Mouse (Mus musculus): Measurements from ENCODE around the gene Gm37240. TPM values are rescaled to one million over a fixed set of nuclear protein-coding genes. Genes with fewer than 3 reads are reported as not detected.

Gene Gm37240
- total RNA-seq, 2 experiments from 2014 or later, result 1.3 to 1.9 TPM

DNA sequence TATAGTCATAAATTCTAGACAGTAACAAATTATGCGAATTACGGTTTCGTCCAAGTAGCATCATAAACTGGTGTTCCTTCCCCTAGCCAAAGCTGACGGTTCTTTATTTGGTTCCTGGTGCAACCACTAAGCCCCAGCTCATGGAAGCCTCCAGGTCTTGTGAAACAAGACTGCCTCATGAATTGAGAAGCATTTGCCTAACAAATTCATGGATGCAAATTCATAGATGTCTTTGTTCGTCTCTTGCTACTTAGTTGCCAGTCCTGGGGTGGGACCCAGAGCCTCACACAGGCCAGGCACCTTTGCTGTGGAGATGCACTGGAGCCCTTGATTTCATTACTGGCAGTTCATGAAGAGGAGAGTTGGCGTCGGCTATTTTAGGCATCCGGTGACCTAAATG is 445.1 kb downstream of the Gm37240 start:
- no peak for DNase-seq (ENCODE audit: low spot score in 2 of 2)

DNA sequence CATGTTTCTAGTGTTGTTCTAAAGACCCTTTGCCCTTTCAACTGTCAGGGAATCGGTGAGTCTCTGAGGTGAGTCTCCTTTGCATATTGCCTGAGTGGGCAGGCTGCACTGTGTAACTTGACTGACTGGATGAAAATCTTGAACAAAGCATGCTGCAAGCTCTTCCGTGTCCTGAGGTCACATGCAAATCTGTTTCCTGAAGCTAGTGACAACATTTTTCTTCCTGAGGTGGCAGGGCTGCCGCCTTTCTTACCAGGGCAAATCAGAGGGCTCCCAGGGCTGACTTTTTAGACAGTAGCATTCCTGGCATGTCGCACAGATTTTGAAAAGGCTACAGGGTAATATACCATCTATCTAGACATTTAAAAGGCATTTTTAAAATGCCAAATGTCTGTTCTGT is 451.9 kb downstream of the Gm37240 start:
- no peak for DNase-seq (ENCODE audit: low spot score in 2 of 2)

DNA sequence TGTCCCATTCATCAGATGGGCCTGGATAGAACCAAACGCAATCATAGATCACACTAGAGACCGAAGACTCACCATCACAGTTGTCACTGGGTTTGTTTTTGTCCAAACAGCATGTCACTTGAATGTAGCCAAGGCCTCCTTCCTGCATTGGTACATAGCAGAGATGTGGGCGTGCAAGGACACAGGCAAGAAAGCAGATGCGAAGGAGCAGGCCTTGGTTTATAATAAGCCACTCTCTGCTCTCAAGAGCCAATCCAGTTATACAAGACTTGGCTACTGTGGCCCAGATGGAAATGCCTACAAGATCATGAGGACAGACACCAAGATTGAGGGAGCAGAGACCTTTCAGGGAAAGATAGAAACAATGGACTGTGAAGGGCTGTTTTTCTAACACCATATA is 456.1 kb downstream of the Gm37240 start:
- DNase-seq (ENCODE audit: low spot score in 2 of 2), result no peak

DNA sequence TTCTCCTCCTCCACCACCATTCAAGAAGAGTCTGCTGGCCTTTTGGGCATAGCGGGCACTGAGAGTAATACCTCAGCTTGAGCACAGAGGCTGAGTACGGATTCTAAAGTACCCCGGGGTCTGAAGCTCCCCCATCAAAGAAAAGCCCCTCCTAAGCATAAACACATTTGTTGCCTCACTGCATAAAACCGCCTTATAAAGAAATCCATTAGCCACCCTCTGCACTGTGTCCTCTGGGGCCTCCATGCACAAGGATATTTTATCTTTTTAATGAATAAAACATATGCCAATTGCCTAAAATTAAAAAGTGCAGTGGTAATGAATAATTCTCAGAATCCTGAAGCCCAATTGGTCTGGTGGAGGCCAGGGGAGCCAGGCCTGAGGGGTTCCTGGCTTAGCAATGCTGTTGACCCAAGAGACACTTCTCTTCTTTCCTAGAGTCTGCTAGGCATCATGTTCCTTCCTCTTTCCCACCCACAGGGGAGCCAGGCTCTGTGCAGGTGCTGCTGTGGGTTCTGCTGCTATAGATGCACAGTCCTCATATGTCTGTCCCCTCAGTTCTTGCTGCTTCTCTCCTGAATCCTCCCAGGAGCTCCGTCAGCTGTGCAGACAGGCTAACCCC is 463.8 kb downstream of the Gm37240 start:
- no peak for DNase-seq (ENCODE audit: low spot score in 2 of 2)

DNA sequence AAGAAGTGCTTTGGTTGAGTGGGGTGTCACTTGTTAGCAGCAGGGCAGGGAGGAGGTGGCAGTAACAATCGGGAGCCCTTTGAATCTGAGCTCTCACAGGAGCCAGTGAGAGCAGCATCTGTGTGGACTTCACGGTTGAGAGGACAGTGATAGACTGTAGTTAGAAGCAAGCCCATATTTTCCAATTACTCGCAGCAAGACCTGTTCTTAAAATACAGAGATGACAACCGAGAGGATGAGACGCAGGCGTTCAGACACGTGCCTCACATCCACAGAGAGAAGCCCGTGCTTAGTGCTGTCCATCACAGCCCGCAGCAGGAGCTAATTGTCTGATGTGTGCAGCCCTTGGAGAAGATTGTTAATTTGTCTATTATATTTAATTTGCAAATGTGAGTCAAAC is 465.9 kb downstream of the Gm37240 start:
- no peak for DNase-seq (ENCODE audit: low spot score in 2 of 2)

DNA sequence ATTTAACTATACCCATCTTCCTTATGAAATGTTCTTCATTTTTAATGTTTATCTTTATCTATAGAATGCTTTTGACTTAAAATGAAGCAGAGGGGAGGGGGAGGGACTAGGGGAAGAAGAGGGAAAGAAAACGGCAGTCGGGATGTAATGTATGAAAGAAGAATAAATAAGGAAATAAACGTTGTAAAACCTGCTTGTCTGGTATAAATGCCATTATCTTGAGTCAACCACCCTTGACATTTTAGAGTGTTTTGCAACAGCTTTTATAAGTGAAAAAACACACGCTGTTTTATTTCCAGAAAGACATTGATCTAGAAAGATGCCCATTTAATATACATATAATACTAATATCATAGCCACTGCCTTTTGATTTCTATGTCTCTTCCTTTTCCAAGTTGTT is 469.7 kb downstream of the Gm37240 start:
- DNase-seq (ENCODE audit: low spot score in 2 of 2), result no peak

DNA sequence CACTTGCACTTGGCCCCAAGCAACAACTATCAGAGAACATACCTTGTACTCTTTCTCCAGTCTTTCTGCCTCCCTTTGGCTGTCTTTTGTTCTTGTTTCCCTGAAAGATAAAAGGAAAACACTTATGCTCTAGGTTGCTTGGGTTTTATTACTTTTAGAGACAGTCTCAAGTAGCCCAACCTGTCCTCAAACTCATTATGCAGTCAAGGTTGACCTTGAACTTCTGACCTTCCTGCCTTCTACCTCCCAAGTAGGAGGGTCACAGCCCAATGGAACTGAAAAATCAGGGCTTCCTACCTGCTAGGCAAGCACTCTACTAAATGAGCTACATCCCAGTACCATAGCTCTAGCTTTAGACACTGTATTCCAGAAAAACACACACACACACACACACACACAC is 488.5 kb downstream of the Gm37240 start:
- no peak for DNase-seq (ENCODE audit: low spot score in 2 of 2)

DNA sequence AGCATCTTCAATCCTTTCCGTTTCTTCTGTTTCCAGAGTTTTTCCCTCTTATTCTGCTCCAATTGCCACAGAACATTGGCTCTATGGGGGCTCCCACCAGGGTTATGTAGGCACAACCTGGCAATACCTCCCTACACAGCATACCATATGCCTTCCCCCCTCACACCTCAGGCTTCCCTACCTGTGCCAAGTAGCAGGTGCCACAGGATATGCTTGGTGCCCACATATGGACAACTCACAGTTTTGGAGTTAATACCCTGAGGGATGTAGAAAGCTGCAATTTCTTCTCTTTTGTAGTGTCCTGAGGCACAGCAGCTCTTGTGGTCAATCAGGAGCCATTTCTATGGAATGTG is 488.9 kb downstream of the Gm37240 start:
- no peak for DNase-seq (ENCODE audit: low spot score in 2 of 2)

DNA sequence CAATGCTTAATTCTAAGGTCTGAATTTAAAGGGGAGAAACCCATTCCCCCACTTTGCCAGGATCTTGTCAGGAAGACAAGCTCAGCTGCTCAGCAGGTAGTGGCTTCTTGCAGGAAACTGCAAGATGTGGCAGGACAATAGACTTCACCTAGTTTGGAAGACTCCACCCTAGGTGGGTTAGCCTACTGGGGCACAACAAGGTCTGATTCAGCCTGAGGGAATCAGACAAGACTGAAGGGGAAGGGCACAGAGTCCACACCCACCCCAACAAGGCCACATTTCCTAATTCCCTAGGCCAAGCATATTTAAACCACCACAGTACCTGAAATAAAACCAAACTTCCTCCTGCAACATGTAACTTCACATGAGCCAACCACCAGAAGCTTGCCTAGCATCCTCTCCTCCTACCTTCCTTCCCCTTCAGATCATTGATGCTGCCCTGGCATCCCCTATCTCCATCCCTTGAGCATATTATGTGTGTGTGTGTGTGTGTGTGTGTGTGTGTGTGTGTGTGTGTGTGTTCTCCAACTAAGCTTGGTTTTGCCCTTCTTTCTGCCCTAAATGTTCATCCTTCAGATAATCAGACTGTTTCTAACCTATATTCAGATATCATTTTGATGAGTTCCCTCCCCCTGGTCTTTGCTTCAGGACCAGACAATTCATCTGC is 489.4 kb downstream of the Gm37240 start:
- DNase-seq (ENCODE audit: low spot score in 2 of 2), result no peak

DNA sequence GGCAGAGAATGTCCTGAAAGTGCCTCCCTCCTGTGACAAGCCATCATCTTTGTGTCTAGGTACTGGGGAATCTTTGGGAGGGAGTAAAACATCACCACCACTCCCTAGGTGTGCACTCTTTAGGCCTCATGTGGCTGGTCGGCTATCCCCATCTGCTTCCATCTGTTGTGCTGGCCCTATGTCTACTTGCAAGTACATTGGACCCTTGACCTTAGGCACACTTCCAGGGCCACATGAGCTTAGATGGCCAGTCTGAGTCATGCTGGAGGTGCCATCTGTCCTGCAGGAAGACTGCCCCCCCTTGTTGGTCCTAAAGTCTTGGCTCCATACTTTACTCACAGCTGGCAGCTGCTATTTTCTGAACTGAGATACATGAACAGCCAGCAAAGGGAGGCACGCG is 493.9 kb downstream of the Gm37240 start:
- DNase-seq (ENCODE audit: low spot score in 2 of 2), result no peak

DNA sequence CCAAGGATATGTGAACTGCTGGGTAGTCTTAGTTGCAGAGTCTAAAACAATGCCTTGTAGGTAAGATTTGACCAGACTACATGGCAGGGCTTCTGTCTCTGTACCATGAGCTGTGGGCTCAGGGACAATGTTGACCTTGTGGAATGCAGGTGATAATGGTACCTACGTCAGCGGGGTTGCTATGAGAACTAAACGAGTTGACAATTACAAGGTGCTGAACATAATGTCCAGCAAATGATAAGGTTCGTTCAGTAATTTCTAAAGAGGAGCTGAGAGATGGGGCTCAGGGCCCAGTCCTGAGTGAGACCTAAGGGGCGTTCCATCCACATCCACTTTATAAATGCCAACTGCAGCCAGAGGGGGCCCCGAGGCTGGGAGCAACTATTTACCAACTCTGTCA is 495.6 kb downstream of the Gm37240 start:
- DNase-seq (ENCODE audit: low spot score in 2 of 2), result no peak

DNA sequence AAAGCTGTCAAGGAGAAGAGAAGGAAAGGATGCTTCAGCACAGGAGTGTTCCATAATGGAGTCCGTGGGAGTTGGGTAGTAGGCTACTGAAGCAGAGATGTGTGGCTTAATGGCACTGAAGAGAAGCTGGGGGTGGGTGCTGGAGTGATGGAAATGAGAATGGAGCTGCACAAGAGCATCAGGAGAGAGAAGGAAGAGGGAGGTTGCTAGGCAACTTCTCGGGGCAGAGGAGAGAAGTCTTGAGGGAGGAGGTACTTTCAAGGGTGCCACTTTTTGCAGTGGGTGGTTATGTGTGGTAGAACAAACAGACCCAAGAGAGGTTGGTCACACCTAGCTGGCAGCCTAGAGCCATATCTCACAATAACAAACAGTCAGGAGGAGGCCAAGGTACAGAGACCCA is 496.2 kb downstream of the Gm37240 start:
- DNase-seq (ENCODE audit: low spot score in 2 of 2), result peak; percentile 52 to 66

DNA sequence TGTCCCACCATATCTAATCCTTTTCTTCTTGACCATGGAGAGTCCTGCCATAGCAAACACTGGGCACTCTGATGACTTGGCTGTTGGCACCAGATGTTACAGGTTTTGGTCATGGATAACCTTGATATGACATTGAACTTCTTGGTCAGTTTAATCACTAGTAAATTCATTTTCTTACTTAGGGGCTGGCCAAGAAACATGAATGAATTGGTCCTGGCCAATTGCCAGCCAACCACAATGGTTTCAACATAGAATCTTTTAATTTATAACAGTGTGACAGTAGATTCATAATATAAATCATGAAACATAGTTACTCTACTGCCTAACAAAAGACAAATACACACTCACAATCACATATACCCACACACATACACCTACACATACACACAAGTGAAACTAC is 501.9 kb downstream of the Gm37240 start:
- no peak for DNase-seq (ENCODE audit: low spot score in 2 of 2)

DNA sequence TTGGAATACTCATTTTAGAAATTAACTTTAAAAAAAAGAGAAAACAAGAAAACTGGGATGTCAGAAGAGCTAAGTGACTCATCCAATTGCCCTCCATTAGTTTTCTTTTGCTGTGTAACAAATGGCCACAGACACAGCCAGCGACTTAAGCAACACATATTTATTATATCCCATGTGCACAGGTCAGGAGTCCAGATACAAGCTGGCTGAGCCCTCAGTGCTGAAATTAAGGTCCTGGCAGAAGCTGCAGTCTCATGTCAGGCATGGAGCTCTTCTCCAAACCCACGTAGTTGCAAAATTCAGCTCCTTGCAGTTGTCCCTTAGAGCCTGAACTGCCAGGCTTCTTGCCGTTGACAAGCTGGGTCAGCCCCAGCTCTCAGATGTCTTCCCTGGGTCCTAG is 504.0 kb downstream of the Gm37240 start:
- no peak for DNase-seq (ENCODE audit: low spot score in 2 of 2)

DNA sequence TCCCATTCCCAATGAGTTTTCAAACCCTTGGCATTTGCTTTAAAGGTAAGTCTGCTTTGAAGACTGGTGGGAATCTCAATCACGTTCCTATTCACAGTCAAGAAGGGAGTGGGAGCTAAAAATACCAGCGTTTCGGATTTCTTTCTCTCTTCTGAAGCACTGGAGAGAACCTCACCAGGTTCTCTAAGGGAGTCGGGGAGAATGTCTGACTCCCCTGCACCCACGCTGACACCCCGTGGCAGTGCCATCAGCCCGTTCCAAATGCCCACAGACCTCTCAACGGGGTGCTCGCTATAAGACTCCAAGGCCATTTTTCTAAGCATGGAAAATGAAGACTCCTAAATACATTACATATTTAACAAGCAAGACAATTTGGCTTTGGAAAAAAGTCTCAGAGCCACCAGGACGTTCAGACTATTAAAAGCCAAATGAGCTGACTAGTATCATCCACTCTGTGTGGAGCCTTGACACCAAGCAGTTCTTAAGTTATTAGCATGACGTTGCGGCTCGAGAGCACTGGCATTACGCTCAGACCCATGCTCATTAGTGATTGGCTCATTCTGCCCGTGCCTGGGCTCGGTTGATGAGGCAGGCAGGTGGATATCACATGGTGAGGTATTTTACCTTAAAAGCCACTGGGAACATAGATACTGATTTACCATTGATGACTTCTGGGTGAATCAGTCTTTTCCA is 508.5 kb downstream of the Gm37240 start:
- no peak for DNase-seq (ENCODE audit: low spot score in 2 of 2)

DNA sequence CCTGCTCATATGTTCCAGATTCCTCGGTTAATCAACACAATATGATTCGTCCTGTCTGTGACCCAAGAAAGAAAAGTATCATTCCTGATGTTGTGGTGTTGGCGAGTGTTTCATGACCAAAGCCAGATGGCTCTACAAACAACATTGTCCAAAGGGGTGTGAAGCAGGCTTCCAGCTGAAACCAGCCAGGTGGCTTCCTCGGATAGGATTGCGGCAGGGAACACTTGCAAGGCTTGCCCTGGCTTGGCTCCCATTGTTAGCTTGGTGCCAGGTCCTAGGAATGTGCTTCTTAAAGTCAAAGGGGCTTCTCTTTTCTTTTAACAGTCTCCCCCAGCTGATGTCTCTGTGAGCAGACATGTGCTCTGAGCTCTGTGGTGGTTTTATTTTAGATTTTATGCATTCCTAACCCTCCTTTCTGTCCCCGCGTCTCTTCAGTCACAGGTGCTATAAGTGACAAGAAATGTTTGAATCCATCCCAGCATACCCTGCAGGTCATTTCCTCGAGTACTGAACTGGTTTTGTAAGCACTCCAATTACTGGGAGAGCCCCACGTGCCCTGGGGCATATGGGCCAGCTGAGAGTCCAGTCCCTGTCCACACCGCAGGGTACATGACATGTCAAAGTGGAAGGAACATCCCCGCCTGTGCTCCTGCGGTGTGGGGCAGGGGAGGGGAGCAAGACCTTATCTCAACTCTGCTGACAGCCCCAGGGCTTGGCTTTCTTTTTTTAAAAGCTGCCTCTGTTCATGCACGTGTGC is 509.2 kb downstream of the Gm37240 start:
- DNase-seq (ENCODE audit: low spot score in 2 of 2), result no peak

DNA sequence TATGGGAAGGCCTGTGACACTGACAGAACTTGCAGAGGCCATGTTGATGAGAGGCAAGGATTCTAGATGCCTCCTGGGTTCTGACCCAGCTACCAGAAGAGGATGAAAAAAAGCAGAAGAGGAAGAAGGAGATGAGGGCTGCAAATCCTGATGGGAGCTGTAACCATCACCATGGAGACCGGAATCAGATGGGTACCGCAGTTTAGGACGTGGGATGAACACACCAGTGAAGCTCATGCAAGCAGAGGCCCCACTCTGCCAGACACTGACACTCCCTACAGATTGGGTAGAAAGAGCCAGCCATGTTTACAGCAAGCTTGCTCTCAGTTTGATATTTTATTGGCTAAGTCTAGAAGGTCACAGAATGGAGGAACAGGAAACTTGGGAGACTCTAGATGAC is 509.8 kb downstream of the Gm37240 start:
- DNase-seq (ENCODE audit: low spot score in 2 of 2), result peak; percentile 45 to 72

DNA sequence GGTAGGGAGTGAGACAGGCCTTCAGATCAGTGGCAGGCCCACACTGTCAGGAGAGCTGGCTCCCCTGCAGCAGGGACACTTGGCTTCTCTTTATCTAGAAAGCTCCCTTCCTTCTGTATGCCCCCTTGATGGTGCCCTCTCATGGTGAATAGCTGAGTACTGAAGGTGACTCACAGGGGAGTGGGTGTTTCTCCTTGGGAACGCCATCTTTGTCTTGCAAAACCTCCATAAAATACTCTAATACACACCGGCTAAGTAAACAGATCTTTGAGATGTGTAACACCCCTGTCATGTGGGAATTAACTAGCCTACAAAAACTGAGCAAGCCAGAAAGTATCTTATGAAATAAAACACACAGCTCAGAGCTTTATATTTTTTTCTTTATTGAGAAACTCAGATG is 510.8 kb downstream of the Gm37240 start:
- no peak for DNase-seq (ENCODE audit: low spot score in 2 of 2)

DNA sequence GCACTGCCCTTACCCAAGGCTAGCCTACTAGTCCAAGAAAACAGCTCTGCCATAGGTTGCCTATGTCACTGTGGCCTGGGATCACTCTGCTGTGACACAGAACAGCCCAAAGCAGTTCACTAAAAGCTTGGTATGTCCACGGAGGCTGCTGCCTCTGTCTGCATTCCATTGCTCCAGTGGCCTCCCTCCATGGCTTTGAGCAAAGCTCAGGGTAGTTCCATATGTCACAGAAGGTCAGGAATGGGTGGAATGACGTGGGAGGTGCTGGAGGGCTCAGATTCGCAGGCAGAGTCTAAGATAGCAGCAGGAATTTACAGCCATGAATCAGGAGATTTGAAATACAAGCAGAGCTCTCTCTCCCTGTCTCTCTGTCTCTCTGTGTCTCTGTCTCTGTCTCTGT is 514.3 kb downstream of the Gm37240 start:
- DNase-seq (ENCODE audit: low spot score in 2 of 2), result no peak

DNA sequence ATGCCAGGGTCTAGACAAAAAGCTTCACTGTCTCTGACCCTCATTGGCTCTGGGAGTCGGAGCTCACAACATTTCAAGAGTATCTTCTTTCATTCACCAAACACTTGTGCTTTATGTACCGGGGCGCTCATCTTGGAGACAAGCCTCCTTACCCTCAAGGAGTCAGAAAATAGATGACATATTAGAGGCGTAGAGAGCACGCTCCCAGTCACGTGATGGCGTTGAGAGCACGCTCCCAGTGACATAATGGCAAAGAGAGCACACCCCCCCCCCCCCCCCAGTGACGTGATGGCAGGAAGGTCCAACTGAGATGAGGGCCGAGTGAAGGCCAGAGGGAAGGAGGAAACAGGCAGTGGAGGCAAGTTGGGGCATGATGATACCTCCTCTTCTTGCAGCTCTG is 517.5 kb downstream of the Gm37240 start:
- DNase-seq (ENCODE audit: low spot score in 2 of 2), result no peak

DNA sequence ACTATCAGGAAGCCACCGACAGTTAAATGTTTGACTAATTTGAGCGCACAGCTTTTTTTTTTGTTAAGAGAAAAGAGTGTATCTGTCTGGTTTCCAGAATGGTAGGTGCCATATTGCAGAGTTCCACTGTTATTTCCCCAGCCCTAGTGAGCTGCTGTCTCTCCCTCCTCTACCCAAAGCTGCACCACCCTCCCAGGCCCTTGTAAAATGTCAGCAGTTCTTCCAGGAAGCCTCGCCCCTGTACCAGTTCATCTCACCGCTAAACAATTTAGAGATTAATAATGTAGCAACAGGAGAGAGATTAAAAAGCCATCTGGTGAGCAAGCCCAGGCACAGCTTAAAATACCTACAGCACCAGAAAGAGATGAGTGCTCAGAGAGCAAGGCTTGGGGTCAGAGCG is 518.2 kb downstream of the Gm37240 start:
- DNase-seq (ENCODE audit: low spot score in 2 of 2), result peak; percentile 51 to 75
